Mouse (Mus musculus) layer of hippocampus, postnatal 10 days (tissue): ENCODE results near the gene Nudt21. TPM values are rescaled to one million over a fixed set of nuclear protein-coding genes. Genes with fewer than 3 reads are reported as not detected.

Source experiments
- total RNA-seq, 2 experiments: library from RNA; stranded (reverse); gene quantifications; 2 replicates each; pipeline ENCODE4 v1.2.3; 2021

Nudt21 gene
- total RNA-seq, 2 experiments from 2014 or later, result 66.6 to 70.0 TPM

Other genes starting within 250 kb of the Nudt21 start
- 100 to 1,000 TPM; 901 to 916 TPM for gene Gnao1, start 227.1 kb downstream of the Nudt21 start, total RNA-seq
- gene Amfr, start 24.2 kb downstream of the Nudt21 start, total RNA-seq, result 100 to 1,000 TPM; 140 to 144 TPM
- 10 to 100 TPM; 40.2 to 41.9 TPM for gene Ogfod1, start 167 bp upstream of the Nudt21 start, total RNA-seq
- gene Bbs2, start 61.9 kb upstream of the Nudt21 start, total RNA-seq, result 10 to 100 TPM; 16.0 to 18.0 TPM
- gene Mt4, start 100.2 kb upstream of the Nudt21 start, total RNA-seq, result not detected
- 100 to 1,000 TPM; 758 to 903 TPM for gene Mt3, start 115.6 kb upstream of the Nudt21 start, total RNA-seq
- gene Mt2, start 135.6 kb upstream of the Nudt21 start, total RNA-seq, result 100 to 1,000 TPM; 187 to 290 TPM
- 100 to 1,000 TPM; 223 to 273 TPM for gene Mt1, start 142.1 kb upstream of the Nudt21 start, total RNA-seq
- gene Nup93, start 177.5 kb upstream of the Nudt21 start, total RNA-seq, result 10 to 100 TPM; 53.0 to 53.9 TPM